Mouse (Mus musculus) stomach, postnatal 0 days (tissue): Measurements from ENCODE around the gene Rfx7.

ENCODE experiments used
- CTCF ChIP-seq: IDR thresholded peaks from 2 replicates; pipeline ENCODE4 v1.5.1; 2016; ENCODE audit warnings: antibody characterized with exemption, low read depth, mild to moderate bottlenecking, moderate library complexity
- EP300 ChIP-seq: optimal IDR thresholded peaks from 2 replicates; pipeline ENCODE3; 2016; ENCODE audit warnings: antibody characterized with exemption

GRCm38 (mm10) chr9:72635134-72635533 is 103.1 kb downstream of the Rfx7 start:
- TF ChIP-seq EP300 (no peak), CTCF (peak; percentile 88)
